Mouse (Mus musculus): Measurements from ENCODE around the gene Tmem119.

DNA sequence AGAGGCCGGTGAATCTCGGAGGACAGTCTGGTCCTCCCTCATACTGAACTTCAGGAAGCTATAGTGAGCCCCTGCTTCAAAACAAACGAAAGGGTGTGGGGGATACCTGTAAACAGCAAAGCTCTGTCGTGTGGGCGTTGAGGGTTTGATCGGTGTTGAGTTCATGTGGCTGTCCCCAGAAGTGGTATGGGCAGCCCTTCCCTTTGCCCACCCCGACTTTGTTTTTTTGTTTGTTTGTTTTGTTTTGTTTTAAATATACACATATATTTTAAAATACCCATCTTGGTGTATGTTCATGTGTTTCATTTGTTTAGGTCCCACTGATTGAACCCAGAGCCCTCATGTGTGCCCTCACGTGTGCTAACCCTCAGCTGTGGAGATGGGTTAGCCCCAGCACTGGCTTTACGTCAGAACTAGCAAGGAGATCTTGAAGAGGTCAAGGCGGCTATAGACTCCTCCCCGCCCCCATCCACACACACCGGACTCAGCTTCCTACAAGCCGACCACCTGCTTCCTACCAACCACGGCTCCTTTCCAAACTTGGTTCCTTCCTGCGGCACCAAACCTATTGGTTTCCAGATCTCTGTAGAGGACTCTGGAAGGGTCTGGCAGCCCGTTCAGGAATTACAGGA lies 33.1 kb upstream of the Tmem119 start:
- TF ChIP-seq POLR2A (IDR thresholded peaks at IDR 0.05; ENCODE audit: borderline replicate concordance, extremely low read depth, low read depth, low read length) (no peak), CTCF (IDR thresholded peaks at IDR 0.05; ENCODE audit: insufficient read depth, low read length) (no peak)

All from lung, adult 2 months (tissue).